10 mouse cellular contexts compared by ENCODE assay signal in genomic region chrX:160552066-160552465, GRCm38 (mm10). TPM values are rescaled to one million over a fixed set of nuclear protein-coding genes. Genes with fewer than 3 reads are reported as not detected.
A peak's percentile ranks its signal among the peaks of the same experiment; 100 is the strongest.
DNase-seq lines count a peak whose midpoint lies in the region; ATAC-seq and TF ChIP-seq lines count a peak whose summit lies in the region.
"Had no signal": no experiment of that assay in that cellular context is flagged by ENCODE, and none has a peak within 500 bp of the region (broad histone marks: within the 10 kb centered on the region; RNA-seq: fewer than 3 reads in every experiment).

No protein-coding gene starts in this region.

- no peak overlapping the region for H3K4me2 ChIP-seq in forebrain, embryonic 14.5 days (ENCODE audit: low read length)
- H3K4me2 ChIP-seq in forebrain, embryonic 11.5 days (ENCODE audit: low read depth, low read length, severe bottlenecking): no peak overlapping the region
- H3K4me2 ChIP-seq: lung, embryonic 15.5 days had no signal

- no peak for ATAC-seq in forebrain, embryonic 14.5 days
- ATAC-seq in forebrain, embryonic 11.5 days (replicated peaks; ENCODE audit: low FRiP score): no peak

- H3K9me3 ChIP-seq in forebrain, embryonic 14.5 days (replicated peaks; ENCODE audit: control insufficient read depth, low read length): no peaks in the 10 kb centered on the region
- no peaks in the 10 kb centered on the region for H3K9me3 ChIP-seq in forebrain, embryonic 11.5 days (ENCODE audit: control insufficient read depth, low read length)
- H3K9me3 ChIP-seq: lung, embryonic 15.5 days had no signal

- H3K27ac ChIP-seq in forebrain, embryonic 14.5 days (ENCODE audit: low read depth, low read length): no peak overlapping the region
- H3K27ac ChIP-seq in forebrain, embryonic 11.5 days (ENCODE audit: low read depth, low read length): no peak overlapping the region
- no peak overlapping the region for H3K27ac ChIP-seq in layer of hippocampus, adult 2 months
- H3K27ac ChIP-seq: lung, embryonic 15.5 days had no signal

- H3K4me3 ChIP-seq in forebrain, embryonic 14.5 days (ENCODE audit: low read depth, low read length): no peak overlapping the region
- H3K4me3 ChIP-seq in forebrain, embryonic 11.5 days (ENCODE audit: low read depth, low read length): no peak overlapping the region
- H3K4me3 ChIP-seq in layer of hippocampus, adult 2 months: no peak overlapping the region
- H3K4me3 ChIP-seq: lung, embryonic 15.5 days had no signal

- no peaks in the 10 kb centered on the region for H3K36me3 ChIP-seq in forebrain, embryonic 14.5 days (ENCODE audit: control insufficient read depth, insufficient read depth, low read length)
- no peaks in the 10 kb centered on the region for H3K36me3 ChIP-seq in forebrain, embryonic 11.5 days (ENCODE audit: control insufficient read depth, insufficient read depth, low read length)
- H3K36me3 ChIP-seq: lung, embryonic 15.5 days had no signal

- H3K27me3 ChIP-seq in forebrain, embryonic 14.5 days (replicated peaks; ENCODE audit: control insufficient read depth, insufficient read depth, low read length): no peaks in the 10 kb centered on the region
- peaks cover 6% of the 10 kb centered on the region; the same call in 1 of the 2 replicates for H3K27me3 ChIP-seq in forebrain, embryonic 11.5 days (ENCODE audit: control insufficient read depth, insufficient read depth, low read length)
- H3K27me3 ChIP-seq: lung, embryonic 15.5 days had no signal

- no peaks in the 10 kb centered on the region for H3K4me1 ChIP-seq in forebrain, embryonic 14.5 days (ENCODE audit: control insufficient read depth, insufficient read depth, low read length)
- H3K4me1 ChIP-seq in forebrain, embryonic 11.5 days (replicated peaks; ENCODE audit: control insufficient read depth, insufficient read depth, low read length): no peaks in the 10 kb centered on the region
- H3K4me1 ChIP-seq: lung, embryonic 15.5 days had no signal

- peak; percentile 33 for DNase-seq in forebrain, embryonic 14.5 days (ENCODE audit: low spot score)
- no peak for DNase-seq in forebrain, embryonic 11.5 days (ENCODE audit: low spot score)
- peak in 1 of 2 experiments; percentile 11 for DNase-seq in layer of hippocampus, adult 2 months (ENCODE audit: low spot score in 2 of 2)
- no peak for DNase-seq in layer of hippocampus, adult 8-10 months (ENCODE audit: low spot score in 2 of 2)
- peak; percentile 3 for DNase-seq in urinary bladder, postnatal 14 days (ENCODE audit: low spot score)
- DNase-seq in urinary bladder, postnatal 10 days (ENCODE audit: low spot score): no peak
- DNase-seq in thymus, adult 18-20 months: no peak
- DNase-seq in gastrocnemius, adult 8-10 months (ENCODE audit: low spot score in 2 of 2): no peak
- DNase-seq: heart, postnatal 14 days had no signal

- WGBS in forebrain, embryonic 14.5 days: 52% methylated on average over 4 of the region's 4 CpGs
- WGBS in forebrain, embryonic 11.5 days: 47% methylated on average over 4 of the region's 4 CpGs

- no peak overlapping the region for H3K9ac ChIP-seq in forebrain, embryonic 14.5 days (ENCODE audit: low read length)
- no peak overlapping the region for H3K9ac ChIP-seq in forebrain, embryonic 11.5 days (ENCODE audit: low read length)
- H3K9ac ChIP-seq: lung, embryonic 15.5 days had no signal

- TF ChIP-seq CTCF in layer of hippocampus, adult 2 months (conservative IDR thresholded peaks at IDR 0.05): peak; percentile 71

RNA-seq across cellular contexts. Expression of gene Phka2, which starts 50.1 kb away (rescaled TPM):
- 10.0 and 12.6 TPM in 2 replicates for polyA plus RNA-seq in forebrain, embryonic 14.5 days (2014; fragmentation: Nextera tagmentation; extraction: Ambion mirVana)
- 21.1 and 23.1 TPM in 2 replicates for polyA plus RNA-seq in forebrain, embryonic 11.5 days (2014; fragmentation: Nextera tagmentation; extraction: Ambion mirVana)
- 10 to 100 TPM; 27.7 to 37.4 TPM for total RNA-seq in layer of hippocampus, adult 2 months (2021)
- 10 to 100 TPM; 23.2 to 51.2 (median 35.5) TPM for total RNA-seq in layer of hippocampus, adult 8-10 months (2022)
- total RNA-seq in gastrocnemius, adult 8-10 months (2022): 1 to 10 TPM; 3.2 to 5.3 (median 4.6) TPM

Comparison
In these comparisons a context has a peak if more than half of its experiments do, and no peak if none do; other contexts are left out.
1. DNase-seq: peak in forebrain, embryonic 14.5 days (single experiment) and urinary bladder, postnatal 14 days (single experiment); none in forebrain, embryonic 11.5 days (single experiment), layer of hippocampus, adult 8-10 months (0 of 2), urinary bladder, postnatal 10 days (single experiment), thymus, adult 18-20 months (0 of 2) and gastrocnemius, adult 8-10 months (0 of 2).